Mouse (Mus musculus) left cerebral cortex, adult 2 months (tissue): ENCODE measurements around the gene Nexn. TPM values are rescaled to one million over a fixed set of nuclear protein-coding genes. Genes with fewer than 3 reads are reported as not detected.
A peak's percentile ranks its signal among the peaks of the same experiment; 100 is the strongest.
"Not testable (repeated sequence)": the region's sequence is repeated elsewhere in the genome, so short reads cannot be mapped to it uniquely, and the experiment has no call there.

Experiments used
- DNase-seq, 2 experiments: peaks; one replicate each; pipeline ENCODE4 v3.0.0; 2021 to 2022; ENCODE audit warnings: low spot score in 2 of 2, mixed read lengths in 1 of 2; ENCODE audit errors: extremely low spot score in 1 of 2
- H3K27ac ChIP-seq: fragments of 200-600 bp; 2 replicates; pipeline ENCODE4 v1.8.1; 2022
- H3K4me3 ChIP-seq: fragments of 200-600 bp; 2 replicates; pipeline ENCODE4 v1.8.1; 2022
- CTCF ChIP-seq: fragments of 200-600 bp; IDR thresholded peaks from 2 replicates; pipeline ENCODE4 v1.8.1; 2022; ENCODE audit warnings: antibody characterized with exemption, mild to moderate bottlenecking, moderate library complexity
- intact Hi-C: fragments of 180-260 bp; cut with DNase I; formaldehyde crosslinking; loops from one replicate; pipeline ENCODE4 v1.15.1; 2025
- total RNA-seq, 2 experiments: library from RNA; stranded (reverse); gene quantifications; 2 replicates each; pipeline ENCODE4 v1.2.3; 2021

Nexn gene
- total RNA-seq, 2 experiments from 2014 or later = 1.4 to 5.0 TPM

DNA sequence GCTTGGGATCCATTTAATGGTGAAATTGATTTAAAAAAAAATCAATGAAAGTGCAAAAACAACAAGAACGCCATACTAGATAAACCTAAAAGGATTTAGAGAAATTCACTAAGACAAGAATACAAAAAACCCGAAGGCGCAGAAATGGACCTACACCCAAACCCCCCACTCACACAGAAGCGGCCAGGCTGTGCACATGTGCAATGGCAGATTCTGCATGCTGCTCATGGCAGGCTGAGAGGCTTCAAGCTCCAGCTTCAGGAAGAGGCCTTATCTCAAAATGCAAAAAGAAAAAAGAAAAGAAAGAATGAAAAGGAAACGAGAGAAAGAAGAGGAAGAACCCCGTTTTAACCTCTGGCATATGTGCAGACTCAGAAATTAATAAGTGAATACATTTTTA is 62.7 kb downstream of the Nexn start:
- no peak for TF ChIP-seq CTCF
- intact Hi-C loops = no loop called here
- Histone ChIP-seq H3K4me3 (no peak overlapping the region), H3K27ac (no peak overlapping the region)
- DNase-seq = no peak

DNA sequence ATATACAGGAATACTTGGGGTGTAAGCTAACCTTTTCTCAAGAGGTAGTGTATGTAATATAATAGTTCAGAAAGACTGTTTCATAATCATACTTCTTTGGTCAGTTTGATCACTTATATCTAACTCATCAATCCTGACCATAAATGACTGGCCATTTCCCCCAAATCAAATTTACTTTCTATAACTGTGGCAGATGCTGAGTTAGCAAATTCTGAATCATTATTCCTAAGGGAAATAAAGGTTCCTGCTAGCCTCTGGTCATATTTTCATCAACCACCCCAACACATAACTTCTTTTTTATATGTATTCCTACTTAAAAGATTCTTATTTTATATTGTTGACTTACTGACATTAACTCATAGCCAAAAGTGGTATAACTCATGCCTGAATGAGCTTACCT is 63.2 kb downstream of the Nexn start:
- Histone ChIP-seq H3K27ac (no peak overlapping the region), H3K4me3 (no peak overlapping the region)
- TF ChIP-seq CTCF = no peak
- no peak for DNase-seq
- intact Hi-C loops = no loop called here

DNA sequence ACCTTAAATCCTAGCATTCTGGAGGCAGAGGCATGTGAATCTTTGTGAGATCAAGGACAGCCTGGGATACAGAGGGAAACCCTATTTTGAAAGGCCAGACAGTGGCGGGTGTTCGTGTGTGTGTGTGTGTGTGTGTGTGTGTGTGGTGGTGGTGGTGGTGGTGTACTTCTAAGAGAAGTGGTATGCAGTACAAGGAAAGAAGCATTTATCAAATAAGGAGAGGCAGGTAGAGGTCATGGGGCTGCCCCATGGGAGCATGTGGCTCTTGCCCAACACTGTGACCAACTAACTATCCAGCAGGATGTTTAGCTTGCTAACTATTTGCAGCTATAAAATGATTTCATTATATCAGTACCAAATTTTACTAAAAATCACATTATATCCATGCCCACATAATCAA is 64.5 kb downstream of the Nexn start:
- DNase-seq = no peak
- no peak overlapping the region for H3K27ac ChIP-seq
- H3K4me3 ChIP-seq = no peak overlapping the region
- TF ChIP-seq CTCF = no peak
- intact Hi-C loops = no loop called here

DNA sequence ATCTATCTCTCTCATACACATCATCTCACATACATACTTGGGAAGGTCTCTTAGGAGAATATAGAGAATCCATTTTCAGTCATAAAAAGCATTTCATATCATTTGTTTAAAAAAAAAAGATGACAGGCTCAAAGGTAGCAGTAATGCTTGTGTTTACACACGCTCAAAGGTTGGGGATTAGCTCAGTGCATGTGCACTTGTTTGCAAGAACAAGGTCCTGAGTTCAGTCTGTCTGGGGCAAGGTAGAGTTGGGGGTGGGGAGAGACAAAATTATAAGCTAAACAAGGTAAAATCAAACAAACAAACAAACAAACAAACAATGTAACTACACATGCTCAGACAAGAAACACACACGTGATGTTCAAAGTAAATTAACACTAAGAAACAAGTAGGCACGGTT is 65.0 kb downstream of the Nexn start:
- intact Hi-C loops = no loop called here
- DNase-seq = no peak
- TF ChIP-seq CTCF = no peak
- no peak overlapping the region for H3K4me3 ChIP-seq
- no peak overlapping the region for H3K27ac ChIP-seq

DNA sequence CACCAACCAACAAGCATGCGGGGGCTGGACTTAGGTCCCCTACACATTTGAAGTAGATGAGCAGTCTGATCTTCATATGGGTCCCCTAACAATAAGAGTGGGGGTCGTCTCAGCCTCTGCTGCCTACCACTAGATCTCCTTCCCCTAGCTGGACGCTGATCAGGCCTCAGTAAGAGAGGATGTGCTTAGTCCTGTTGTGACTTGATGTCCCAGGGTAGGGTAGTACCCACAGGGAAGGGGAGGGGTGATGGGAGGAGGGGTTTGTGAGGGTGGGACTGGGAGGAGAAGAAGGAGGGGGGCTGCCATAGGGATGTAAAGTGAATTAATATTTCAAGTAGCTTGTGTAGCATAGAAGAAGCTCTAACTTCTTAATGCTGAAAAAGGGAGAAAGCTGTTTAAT is 67.0 kb downstream of the Nexn start:
- intact Hi-C loops = no loop called here
- no peak overlapping the region for H3K27ac ChIP-seq

DNA sequence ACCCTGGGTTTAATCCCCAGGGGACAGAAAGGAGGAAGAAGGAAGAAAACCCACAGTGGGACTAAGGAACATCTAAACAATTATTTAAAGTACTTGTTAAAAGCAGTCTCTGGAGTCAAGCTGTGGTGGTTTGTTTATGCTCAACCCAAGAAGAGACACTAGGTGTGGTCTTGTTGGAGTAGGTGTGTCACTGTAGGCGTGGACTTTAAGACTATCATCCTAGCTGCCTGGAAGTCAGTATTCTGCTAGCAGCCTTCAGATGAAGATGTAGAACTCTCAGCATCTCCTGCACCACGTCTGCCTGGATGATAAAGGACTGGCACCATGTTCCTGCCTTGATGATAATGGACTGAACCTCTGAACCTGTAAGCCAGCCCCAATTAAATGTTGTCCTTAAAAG is 68.9 kb downstream of the Nexn start:
- H3K27ac ChIP-seq, DNase-seq, intact Hi-C loops, H3K4me3 ChIP-seq: not testable (repeated sequence)

More for the DNA sequence above, 67.0 kb downstream of the Nexn start:
- no peak for TF ChIP-seq CTCF
- no peak for DNase-seq
- no peak overlapping the region for H3K4me3 ChIP-seq

DNA sequence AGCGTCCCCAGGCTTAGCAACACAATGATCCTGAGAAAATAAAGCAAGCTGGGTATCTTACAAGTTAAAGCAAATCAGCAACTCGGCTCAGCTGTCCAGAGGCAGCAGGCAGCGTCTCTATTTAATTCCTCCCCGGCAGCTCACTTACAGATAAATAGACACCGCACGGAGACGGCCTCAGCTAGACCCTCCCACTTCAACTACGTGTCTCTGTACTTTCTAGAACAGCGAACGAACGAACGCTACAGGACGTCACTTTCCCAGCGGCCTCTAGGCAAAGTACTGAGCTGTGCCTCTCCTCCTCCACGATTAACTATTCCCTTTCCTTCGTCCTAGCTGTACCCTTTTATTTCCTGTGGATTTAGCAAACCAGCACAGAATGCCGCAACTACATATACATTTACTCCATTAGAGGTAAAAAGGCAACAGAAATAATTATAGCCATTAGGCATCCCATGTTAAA is 72.5 kb downstream of the Nexn start:
- peak overlapping the region; percentile 89 for H3K27ac ChIP-seq
- intact Hi-C loops = loop anchor here (1.0 to 5.0 kb wide), 3 partner anchors 17 to 87 kb away; partner anchors contain the start of genes Dnajb4 and Fubp1
- peak overlapping the region; percentile 79 for H3K4me3 ChIP-seq
- DNase-seq = peak; percentile 83 to 86
- TF ChIP-seq CTCF = peak; percentile 6; the same call in 1 of the 2 replicates

DNA sequence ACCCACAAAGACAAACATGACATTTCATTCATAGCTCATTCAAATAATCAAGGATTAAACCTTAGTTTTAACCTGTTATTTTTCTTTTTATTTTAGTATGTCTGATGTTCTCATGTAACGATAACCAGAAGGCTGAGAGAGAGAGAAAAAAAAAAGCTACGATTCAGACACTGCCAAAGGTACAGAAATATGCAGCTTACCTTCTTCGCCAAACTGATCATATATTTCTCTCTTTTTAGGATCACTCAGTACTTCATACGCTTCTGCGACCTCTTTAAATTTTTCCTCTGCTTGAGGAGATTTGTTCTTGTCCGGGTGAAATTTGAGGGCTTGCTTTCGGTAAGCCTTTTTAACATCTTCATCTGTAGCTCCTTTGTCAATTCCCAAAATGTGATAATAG is 73.0 kb downstream of the Nexn start:
- H3K4me3 ChIP-seq = peak overlapping the region; percentile 79
- peak overlapping the region; percentile 89 for H3K27ac ChIP-seq
- DNase-seq = no peak
- intact Hi-C loops = loop anchor here (1.0 to 5.0 kb wide), 3 partner anchors 17 to 86 kb away; partner anchors contain the start of genes Dnajb4 and Fubp1
- no peak for TF ChIP-seq CTCF

DNA sequence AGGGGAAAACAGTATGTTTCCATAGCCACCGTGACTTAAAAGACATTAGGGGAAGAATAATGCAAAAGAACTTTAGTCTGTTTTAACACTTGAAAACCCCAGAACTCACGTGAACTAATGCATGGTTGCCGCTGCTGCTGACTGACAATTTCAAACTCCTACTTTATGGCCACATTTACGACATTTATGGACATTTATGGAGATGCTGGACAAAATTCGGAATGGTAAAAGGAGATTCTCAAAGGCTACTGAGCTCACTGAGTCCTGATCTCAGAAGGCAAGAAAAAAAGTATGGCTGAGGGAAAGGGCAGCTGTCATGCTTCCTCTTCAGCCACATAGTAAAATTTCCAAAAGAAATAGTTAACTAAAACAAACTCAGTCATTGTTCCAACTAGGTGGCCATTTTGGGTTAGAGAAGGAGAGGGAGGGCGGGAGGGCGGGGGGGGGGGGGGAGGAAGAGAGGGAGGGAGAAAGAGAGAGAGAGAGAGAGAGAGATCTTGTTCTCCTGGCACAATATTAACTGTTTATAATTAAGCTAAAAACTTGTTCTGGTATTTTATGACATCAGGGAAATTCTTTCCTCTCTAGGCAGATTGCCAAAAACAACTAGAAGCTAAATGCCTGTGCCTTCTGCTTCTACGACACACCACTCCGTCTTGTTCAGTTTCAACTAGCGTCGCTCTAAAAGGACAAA is 73.8 kb downstream of the Nexn start:
- no peak for DNase-seq
- TF ChIP-seq CTCF = no peak
- peak overlapping the region; percentile 89 for H3K27ac ChIP-seq
- H3K4me3 ChIP-seq = peak overlapping the region; percentile 79
- intact Hi-C loops = loop anchor here (2.0 to 5.0 kb wide), 2 partner anchors 45 to 86 kb away; no protein-coding TSS in a partner anchor

DNA sequence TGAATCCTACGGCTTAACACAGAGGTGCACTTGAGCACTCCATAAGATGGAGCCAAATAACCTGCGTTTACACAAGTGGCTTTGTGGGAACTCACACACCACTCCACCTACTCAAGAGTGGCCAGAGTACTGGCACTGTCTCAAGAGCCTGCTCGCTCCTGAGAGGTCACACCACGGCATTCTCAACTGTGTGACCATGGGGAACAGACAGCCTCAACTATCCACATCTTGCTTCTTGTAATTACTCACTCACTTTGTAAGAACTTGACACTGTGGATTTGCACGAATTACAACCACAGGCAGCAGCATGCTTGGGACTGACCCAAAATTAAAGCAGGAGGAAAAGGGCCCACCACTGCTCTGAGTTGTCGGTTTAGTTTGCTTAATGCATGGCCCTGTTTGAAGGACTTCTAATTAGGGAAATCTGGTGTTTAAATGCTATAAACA is 74.3 kb downstream of the Nexn start:
- peak overlapping the region; percentile 79 for H3K4me3 ChIP-seq
- H3K27ac ChIP-seq = peak overlapping the region; percentile 2; the same call in 1 of the 2 replicates
- DNase-seq = no peak
- TF ChIP-seq CTCF = no peak
- intact Hi-C loops = loop anchor here (2.0 to 5.0 kb wide), 2 partner anchors 45 to 85 kb away; no protein-coding TSS in a partner anchor

DNA sequence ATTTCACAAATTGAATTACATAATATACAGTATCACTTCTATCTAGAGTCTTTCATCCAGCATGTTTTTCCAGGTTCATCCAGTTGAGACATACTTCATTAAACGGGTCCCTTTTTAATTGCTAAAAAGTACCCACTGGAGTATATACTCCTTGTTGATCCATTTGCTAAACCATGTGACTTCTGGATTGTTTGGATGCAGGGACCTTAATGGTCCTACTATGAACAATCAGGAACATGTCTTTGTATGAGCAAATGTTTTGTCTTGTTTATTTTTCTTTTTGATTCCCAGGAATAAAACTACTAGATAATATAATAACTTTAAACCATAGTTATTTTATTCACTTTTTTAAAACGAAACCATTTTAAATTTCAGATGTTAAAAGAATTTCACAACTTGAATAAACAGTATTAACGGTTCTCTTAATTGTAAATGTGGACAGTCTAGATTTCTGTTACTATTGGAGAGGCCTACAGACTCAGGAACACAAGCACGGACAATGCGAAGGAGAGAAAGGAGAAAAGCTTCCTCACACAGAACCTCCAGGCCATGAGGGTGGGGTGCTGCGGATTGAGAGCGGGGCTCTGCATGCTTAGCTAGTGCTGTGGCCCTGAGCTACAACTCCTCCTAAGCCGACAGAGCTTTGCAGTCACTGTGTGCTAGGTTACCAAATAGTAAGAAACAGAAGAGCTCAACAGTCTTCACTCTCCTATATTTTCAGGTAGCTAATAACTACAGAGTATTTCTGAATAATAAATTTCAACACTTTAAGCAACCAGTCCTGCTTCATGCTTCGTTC is 75.3 kb downstream of the Nexn start:
- DNase-seq = no peak
- Histone ChIP-seq H3K4me3 (peak overlapping the region; percentile 79), H3K27ac (no peak overlapping the region)
- no peak for TF ChIP-seq CTCF
- intact Hi-C loops = loop anchor here (5.0 kb wide), 1 partner anchor 44 kb away; no protein-coding TSS in a partner anchor

DNA sequence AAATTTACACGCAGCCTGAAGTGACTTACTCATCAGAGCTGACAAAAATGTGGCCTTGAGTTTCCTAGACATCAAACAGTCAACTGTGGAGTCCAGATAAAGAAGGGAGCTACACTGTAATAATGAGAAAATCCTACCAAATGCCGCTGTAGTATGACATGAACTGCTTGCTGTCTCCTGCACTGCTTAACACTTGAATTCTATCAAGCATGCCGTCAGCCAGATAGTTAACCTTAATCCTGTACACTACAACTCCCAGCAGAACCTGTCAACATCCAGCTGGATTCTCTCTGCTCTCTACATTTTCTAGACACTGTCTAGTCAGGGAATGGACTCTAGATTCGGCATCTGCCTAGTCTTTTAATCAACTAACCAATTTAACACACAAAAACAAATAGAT is 76.8 kb downstream of the Nexn start:
- Histone ChIP-seq H3K27ac (no peak overlapping the region), H3K4me3 (no peak overlapping the region)
- no peak for DNase-seq
- TF ChIP-seq CTCF = no peak
- intact Hi-C loops = no loop called here

Other genes with a start within 250 kb of the Nexn start
- gene Gipc2, start 100.1 kb downstream of the Nexn start, total RNA-seq = 1 to 10 TPM; 2.8 to 3.2 TPM
- gene Dnajb4, start 56.0 kb downstream of the Nexn start, total RNA-seq = 10 to 100 TPM; 75.4 to 78.2 TPM
- 100 to 1,000 TPM; 131 to 132 TPM for gene Fubp1, start 55.9 kb downstream of the Nexn start, total RNA-seq
- 10 to 100 TPM; 76.2 to 78.3 TPM for gene Miga1, start 74.1 kb upstream of the Nexn start, total RNA-seq
- 100 to 1,000 TPM; 129 to 136 TPM for gene Usp33, start 80.1 kb upstream of the Nexn start, total RNA-seq
- gene Zzz3, start 129.1 kb upstream of the Nexn start, total RNA-seq = 10 to 100 TPM; 49.5 to 52.6 TPM